ENCODE assay signal across 8 mouse cellular contexts in genomic region chr14:115042660-115043059, GRCm38 (mm10). TPM values are rescaled to one million over a fixed set of nuclear protein-coding genes. Genes with fewer than 3 reads are reported as not detected.
DNase-seq lines count a peak whose midpoint lies in the region; ATAC-seq and TF ChIP-seq lines count a peak whose summit lies in the region.

No protein-coding gene starts in this region.

- peaks cover 30% of the 10 kb centered on the region for H3K4me1 ChIP-seq in kidney, embryonic 16.5 days (ENCODE audit: insufficient read depth, low read length)
- H3K4me1 ChIP-seq in bone marrow, adult 2 months (ENCODE audit: control insufficient read depth, insufficient read depth, low read length): no peaks in the 10 kb centered on the region
- peaks cover 22% of the 10 kb centered on the region for H3K4me1 ChIP-seq in hindbrain, embryonic 12.5 days

- peak overlapping the region; percentile 85 for H3K4me3 ChIP-seq in kidney, embryonic 16.5 days (ENCODE audit: low read length)
- peak overlapping the region; percentile 37 for H3K4me3 ChIP-seq in bone marrow, adult 2 months (replicated peaks; ENCODE audit: control insufficient read depth, low read depth, low read length)
- H3K4me3 ChIP-seq in hindbrain, embryonic 12.5 days: peak overlapping the region; percentile 100

- H3K36me3 ChIP-seq in kidney, embryonic 16.5 days (ENCODE audit: insufficient read depth, low read length): peaks cover 34% of the 10 kb centered on the region
- H3K36me3 ChIP-seq in hindbrain, embryonic 12.5 days: peaks cover 40% of the 10 kb centered on the region

- H3K9ac ChIP-seq in kidney, embryonic 16.5 days (replicated peaks; ENCODE audit: low read length): peak overlapping the region; percentile 100
- peak overlapping the region; percentile 99 for H3K9ac ChIP-seq in hindbrain, embryonic 12.5 days

- H3K4me2 ChIP-seq in kidney, embryonic 16.5 days (replicated peaks; ENCODE audit: low read depth, low read length): peak overlapping the region; percentile 75
- peak overlapping the region; percentile 71 for H3K4me2 ChIP-seq in hindbrain, embryonic 12.5 days (replicated peaks)

- TF ChIP-seq POLR2A in bone marrow, adult 2 months (IDR thresholded peaks at IDR 0.05; ENCODE audit: borderline replicate concordance, control insufficient read depth, low read depth, low read length): no peak

- DNase-seq in kidney, adult 8-10 months: no peak
- DNase-seq in lung, postnatal 25 days (ENCODE audit: low spot score): peak; percentile 17
- DNase-seq in urinary bladder, adult 18-20 months (ENCODE audit: low spot score in 2 of 2): no peak
- no peak for DNase-seq in urinary bladder, postnatal 10 days (ENCODE audit: low spot score)
- DNase-seq in kidney, postnatal 25 days: no peak

- peaks cover 5% of the 10 kb centered on the region for H3K27me3 ChIP-seq in kidney, embryonic 16.5 days (ENCODE audit: insufficient read depth, low read length)
- H3K27me3 ChIP-seq in hindbrain, embryonic 12.5 days: no peaks in the 10 kb centered on the region

- no peaks in the 10 kb centered on the region for H3K9me3 ChIP-seq in kidney, embryonic 16.5 days (ENCODE audit: low read length)
- H3K9me3 ChIP-seq in hindbrain, embryonic 12.5 days (replicated peaks): no peaks in the 10 kb centered on the region

- no peak for ATAC-seq in kidney, embryonic 16.5 days (ENCODE audit: low FRiP score, low TSS enrichment)
- ATAC-seq in hindbrain, embryonic 12.5 days (ENCODE audit: low FRiP score): no peak

- no peak for TF ChIP-seq CTCF in bone marrow, adult 2 months (IDR thresholded peaks at IDR 0.05; ENCODE audit: control insufficient read depth, insufficient read depth, low read length)

- WGBS in kidney, embryonic 16.5 days: 0% methylated on average over 4 of the region's 4 CpGs
- WGBS in bone marrow, adult 2 months: 0% methylated on average over 4 of the region's 4 CpGs
- WGBS in hindbrain, embryonic 12.5 days: 0% methylated on average over 4 of the region's 4 CpGs

- H3K27ac ChIP-seq in kidney, embryonic 16.5 days (ENCODE audit: low read length): peak overlapping the region; percentile 94; the same call in 1 of the 2 replicates
- H3K27ac ChIP-seq in bone marrow, adult 2 months (ENCODE audit: control insufficient read depth, insufficient read depth, low read depth, low read length, poor library complexity): no peak overlapping the region
- H3K27ac ChIP-seq in hindbrain, embryonic 12.5 days: no peak overlapping the region

RNA-seq across cellular contexts. Expression of gene Gpc5, which starts 49.4 kb away (rescaled TPM):
- polyA plus RNA-seq in kidney, embryonic 16.5 days (2015; fragmentation: Nextera tagmentation; extraction: Ambion mirVana): 11.6 and 13.8 TPM in 2 replicates
- polyA plus RNA-seq in bone marrow, adult 2 months (2011; ENCODE audit: insufficient read depth, insufficient read length, low replicate concordance, missing spikeins): not detected in 2 replicates
- polyA plus RNA-seq in hindbrain, embryonic 12.5 days (2016; fragmentation: Nextera tagmentation; extraction: Ambion mirVana): 1.0 and 2.0 TPM in 2 replicates

Comparison
In these comparisons a context has a peak if more than half of its experiments do, and no peak if none do; other contexts are left out.
1. H3K4me3 ChIP-seq: peak in every context shown above with its lines; median percentile 100 in hindbrain, embryonic 12.5 days; 85 in kidney, embryonic 16.5 days; 37 in bone marrow, adult 2 months.